Mouse (Mus musculus) thymus, adult 2 months (tissue): Measurements from ENCODE around the gene Sidt2. TPM values are rescaled to one million over a fixed set of nuclear protein-coding genes. Genes with fewer than 3 reads are reported as not detected.

ENCODE experiments used
- DNase-seq: peaks from one replicate; pipeline ENCODE4 v3.0.0; 2021
- H3K27ac ChIP-seq: fragments of 200-500 bp; 2 replicates; pipeline ENCODE4 v1.5.1; 2012; ENCODE audit warnings: low read length, control low read depth; ENCODE audit not compliant: control insufficient read depth, insufficient read depth
- H3K27me3 ChIP-seq: fragments of 200-500 bp; 2 replicates; pipeline ENCODE4 v1.6.1; 2012; ENCODE audit warnings: mild to moderate bottlenecking, low read length, moderate library complexity, mixed read lengths; ENCODE audit not compliant: control insufficient read depth, insufficient read depth
- H3K36me3 ChIP-seq: fragments of 200-500 bp; 2 replicates; pipeline ENCODE4 v1.6.1; 2012; ENCODE audit warnings: mild to moderate bottlenecking, low read length, moderate library complexity; ENCODE audit not compliant: control insufficient read depth, insufficient read depth
- H3K4me1 ChIP-seq: fragments of 200-500 bp; replicated peaks from 2 replicates; pipeline ENCODE4 v1.6.1; 2012; ENCODE audit warnings: low read length; ENCODE audit not compliant: control insufficient read depth, insufficient read depth
- H3K4me3 ChIP-seq: fragments of 200-500 bp; 2 replicates; pipeline ENCODE4 v1.5.1; 2012; ENCODE audit warnings: mild to moderate bottlenecking, low read length, control low read depth, moderate library complexity; ENCODE audit not compliant: control insufficient read depth, insufficient read depth
- CTCF ChIP-seq: fragments of 200-500 bp; IDR thresholded peaks from 2 replicates; pipeline ENCODE4 v1.5.1; 2012; ENCODE audit warnings: mild to moderate bottlenecking, control low read depth, low read length, moderate library complexity, borderline replicate concordance; ENCODE audit not compliant: control insufficient read depth, poor library complexity, insufficient read depth; ENCODE audit errors: extremely low read depth
- POLR2A ChIP-seq: fragments of 200-500 bp; IDR thresholded peaks from 2 replicates; pipeline ENCODE4 v1.6.1; 2012; ENCODE audit warnings: mild to moderate bottlenecking, low read length, control low read depth, moderate library complexity; ENCODE audit not compliant: control insufficient read depth, poor library complexity, insufficient read depth; ENCODE audit errors: extremely low read depth
- WGBS: fragments of 180-500 bp; shearing (Covaris S2); methylation state at CpG from one replicate; pipeline ENCODE4 v1.1.7; 2018; 5-methylcytosine and 5-hydroxymethylcytosine counted together
- polyA plus RNA-seq: library from polyadenylated mRNA; depleted of rRNA; stranded (reverse); fragments of >200 nt; gene quantifications from 2 replicates; pipeline ENCODE4 v1.2.3, GENCODE M21; 2012

The Sidt2 gene
- polyA plus RNA-seq, 1 experiment, result 614 TPM

DNA sequence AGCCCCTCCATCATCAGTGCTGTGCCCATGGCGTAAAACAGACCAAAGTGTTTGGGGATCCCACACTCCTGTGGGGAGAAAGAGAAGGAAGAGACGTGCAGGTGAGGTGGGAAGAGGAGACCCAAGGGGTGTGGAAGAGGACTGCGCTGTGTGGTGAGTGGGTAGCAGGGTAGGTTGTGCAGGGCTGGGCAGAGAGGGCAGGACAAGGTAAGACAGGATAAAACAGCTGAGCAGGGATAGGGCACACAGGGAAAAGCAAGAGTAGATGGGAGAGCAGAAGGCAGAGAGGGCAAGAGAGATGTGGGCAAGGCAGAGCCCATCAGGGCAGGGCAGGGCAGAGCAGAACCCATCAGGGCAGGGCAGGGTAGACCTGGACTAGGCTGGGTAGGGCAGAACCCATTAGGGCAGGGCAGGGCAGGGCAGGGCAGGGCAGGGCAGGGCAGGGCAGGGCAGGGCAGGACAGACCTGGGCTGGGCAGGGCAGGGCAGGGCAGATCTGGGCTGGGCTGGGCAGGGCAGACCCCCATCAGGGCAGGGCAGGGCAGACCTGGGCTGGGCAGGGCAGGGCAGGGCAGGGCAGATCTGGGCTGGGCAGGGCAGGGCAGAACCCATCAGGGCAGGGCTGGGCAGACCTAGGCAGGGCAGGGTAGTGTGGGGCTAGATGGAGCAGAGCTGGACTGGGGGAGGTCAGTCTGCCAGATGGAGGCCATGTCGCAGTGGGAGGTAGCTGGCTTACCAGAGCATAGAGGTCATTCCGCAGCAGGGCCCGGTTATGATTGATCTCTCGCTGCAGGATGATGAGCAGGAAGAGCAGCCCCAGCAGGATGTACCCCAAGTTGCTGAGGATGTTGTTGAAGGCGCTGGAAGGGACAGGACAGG is 11.2 kb downstream of the Sidt2 start:
- H3K36me3 ChIP-seq, result peaks cover 32% of the 10 kb centered on the region
- no peak for TF ChIP-seq POLR2A
- no peak for TF ChIP-seq CTCF

DNA sequence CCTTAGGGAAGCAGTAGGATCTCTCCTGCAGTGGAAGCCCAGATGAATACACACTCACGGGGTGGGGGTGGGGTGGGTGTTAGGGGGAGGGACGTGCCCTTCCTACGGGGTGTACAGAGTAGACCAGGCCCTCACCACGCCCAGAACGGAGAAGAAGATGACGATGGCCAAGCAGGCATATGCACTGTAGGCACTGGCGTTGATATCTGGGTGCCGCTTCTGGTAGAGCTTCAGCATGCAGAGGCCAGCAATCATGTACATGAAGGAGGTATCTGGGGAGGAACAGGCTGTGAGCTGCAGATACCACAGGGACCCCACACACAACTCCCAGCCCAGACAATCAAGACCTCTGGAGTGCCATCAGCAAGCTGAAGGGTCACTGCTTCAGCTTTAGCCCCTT is 12.1 kb downstream of the Sidt2 start:
- Histone ChIP-seq H3K27me3 (no peaks in the 10 kb centered on the region), H3K4me3 (no peak overlapping the region), H3K4me1 (peaks cover 43% of the 10 kb centered on the region), H3K36me3 (peaks cover 33% of the 10 kb centered on the region), H3K27ac (no peak overlapping the region)
- TF ChIP-seq POLR2A, result no peak
- no peak for TF ChIP-seq CTCF
- 100% methylated on average over 8 of the region's 8 CpGs for WGBS
- no peak for DNase-seq

More for the DNA sequence above, 11.2 kb downstream of the Sidt2 start:
- Histone ChIP-seq H3K27me3 (no peaks in the 10 kb centered on the region), H3K4me1 (peaks cover 44% of the 10 kb centered on the region), H3K4me3 (peak overlapping the region; percentile 9; the same call in 1 of the 2 replicates), H3K27ac (peak overlapping the region; percentile 95)
- 79% methylated on average over 8 of the region's 8 CpGs for WGBS
- no peak for DNase-seq

DNA sequence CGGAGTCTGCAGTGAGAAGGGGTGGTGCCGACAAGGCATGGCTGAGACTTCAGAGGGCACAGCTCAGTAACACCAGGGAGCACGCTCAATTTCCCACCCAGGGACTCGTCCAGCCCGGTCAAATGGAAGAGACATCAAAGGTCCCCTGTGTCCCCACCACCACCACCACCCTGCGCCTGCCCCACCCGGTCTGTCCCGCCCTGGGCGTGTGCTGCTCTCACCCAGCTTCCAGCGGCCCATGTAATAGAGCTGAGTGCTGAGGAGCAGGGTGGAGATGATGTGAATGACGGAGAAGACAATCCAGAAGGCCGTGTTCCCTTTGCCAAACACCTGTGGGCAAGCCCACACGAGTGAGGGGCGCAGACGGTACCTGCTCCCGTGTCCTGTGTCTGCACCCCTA is 12.6 kb downstream of the Sidt2 start:
- Histone ChIP-seq H3K36me3 (peaks cover 33% of the 10 kb centered on the region), H3K27ac (no peak overlapping the region)
- TF ChIP-seq CTCF (no peak), POLR2A (no peak)

DNA sequence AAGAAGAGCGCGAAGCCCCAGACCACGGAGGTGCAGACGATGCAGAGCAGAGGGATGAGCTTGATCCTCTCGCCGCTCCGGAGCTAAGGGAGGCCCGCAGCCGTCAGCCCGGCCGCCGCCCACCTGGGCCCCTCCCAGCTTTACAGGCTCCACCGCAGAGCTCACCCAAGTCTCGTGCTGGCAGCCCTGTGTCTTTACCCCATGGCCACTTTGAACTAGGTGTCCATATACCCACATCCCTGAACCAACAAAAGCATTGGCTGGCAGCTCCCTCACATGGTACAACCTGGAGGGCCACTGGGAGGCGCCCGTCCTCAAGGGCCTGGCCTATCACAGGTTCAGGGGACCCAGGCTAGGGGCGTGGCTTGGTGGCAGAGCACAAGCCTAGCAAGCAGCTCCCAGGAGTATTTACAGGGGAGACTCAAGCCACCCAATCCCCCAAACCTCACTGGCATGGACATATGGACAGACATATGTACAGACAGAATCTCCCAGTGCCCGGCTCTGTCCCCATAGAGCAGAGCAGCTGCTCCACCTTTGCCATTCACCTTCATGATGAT is 13.6 kb downstream of the Sidt2 start:
- no peak for TF ChIP-seq CTCF
- no peak for TF ChIP-seq POLR2A
- Histone ChIP-seq H3K27me3 (no peaks in the 10 kb centered on the region), H3K36me3 (peaks cover 33% of the 10 kb centered on the region), H3K4me3 (no peak overlapping the region), H3K4me1 (peaks cover 30% of the 10 kb centered on the region), H3K27ac (no peak overlapping the region)
- 97% methylated on average over 18 of the region's 18 CpGs for WGBS
- no peak for DNase-seq

More for the DNA sequence above, 12.6 kb downstream of the Sidt2 start:
- DNase-seq, result no peak
- WGBS, result 96% methylated on average over 16 of the region's 16 CpGs
- Histone ChIP-seq H3K4me1 (peaks cover 38% of the 10 kb centered on the region), H3K27me3 (no peaks in the 10 kb centered on the region), H3K4me3 (no peak overlapping the region)

DNA sequence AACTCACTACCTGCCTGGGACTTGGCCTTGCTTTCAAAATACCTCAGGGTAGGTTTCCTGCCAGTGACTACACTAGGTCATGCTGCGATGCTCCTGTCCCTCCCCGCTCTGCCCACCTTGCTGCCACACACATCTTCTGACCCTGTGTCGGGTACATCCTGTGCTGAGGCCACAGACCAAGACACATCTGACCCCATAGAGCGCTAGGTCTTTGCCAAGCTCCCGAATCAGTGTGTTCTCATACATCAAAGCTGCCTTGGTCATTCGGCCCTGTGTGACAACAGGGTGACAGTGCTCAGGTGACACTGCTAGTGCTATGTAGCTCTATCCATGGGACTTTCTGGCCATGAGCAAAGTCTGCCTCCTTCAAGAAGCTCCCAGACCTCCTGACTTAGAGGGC is 15.3 kb downstream of the Sidt2 start:
- H3K36me3 ChIP-seq, result peaks cover 33% of the 10 kb centered on the region
- TF ChIP-seq POLR2A (no peak), CTCF (no peak)
- WGBS, result 93% methylated on average over 6 of the region's 6 CpGs

DNA sequence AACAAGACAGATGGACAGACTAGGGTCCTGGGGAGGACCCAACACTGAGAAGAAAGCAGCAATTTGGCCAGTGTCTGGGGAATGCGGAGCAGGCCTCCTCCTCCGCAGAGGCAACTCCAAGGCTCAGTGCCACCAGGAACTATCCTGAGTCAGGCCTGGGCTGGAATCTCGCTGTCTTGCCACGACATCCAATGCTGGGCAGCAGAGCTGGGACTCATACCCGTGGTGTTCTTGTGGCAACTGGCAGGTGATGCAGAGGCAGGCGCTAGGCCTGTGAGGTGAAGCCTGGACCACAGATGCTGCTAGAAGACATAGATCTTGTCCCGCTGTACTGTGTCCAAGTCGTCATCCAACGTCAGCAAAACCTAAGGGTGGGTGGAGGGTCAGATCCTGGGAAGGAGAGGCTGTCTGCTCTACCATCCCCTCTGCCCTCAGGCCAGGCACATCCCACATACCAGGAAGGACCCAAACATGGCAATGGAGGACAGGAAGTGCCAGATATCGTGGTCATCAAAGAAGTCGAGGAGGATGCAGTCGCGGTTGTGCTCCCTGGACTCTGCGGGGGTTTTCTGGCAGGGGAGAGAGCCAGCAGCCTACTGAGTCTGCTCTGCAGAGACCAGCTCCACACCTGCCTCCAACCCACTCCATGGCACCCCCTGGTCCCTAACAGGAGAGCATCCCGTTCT is 16.0 kb downstream of the Sidt2 start:
- TF ChIP-seq POLR2A, result no peak
- no peak for TF ChIP-seq CTCF
- Histone ChIP-seq H3K27ac (no peak overlapping the region), H3K4me1 (peaks cover 11% of the 10 kb centered on the region), H3K4me3 (no peak overlapping the region), H3K36me3 (peaks cover 33% of the 10 kb centered on the region), H3K27me3 (no peaks in the 10 kb centered on the region)
- WGBS, result 79% methylated on average over 15 of the region's 15 CpGs
- no peak for DNase-seq

More for the DNA sequence above, 15.3 kb downstream of the Sidt2 start:
- Histone ChIP-seq H3K4me1 (peaks cover 15% of the 10 kb centered on the region), H3K4me3 (no peak overlapping the region), H3K27ac (no peak overlapping the region), H3K27me3 (no peaks in the 10 kb centered on the region)
- DNase-seq, result no peak
